Mouse (Mus musculus) ES-Bruce4 (cell line): ENCODE data around the gene Ifna5.

Experiments
- CTCF ChIP-seq: IDR thresholded peaks from one replicate; pipeline ENCODE4 v1.8.1; 2011; ENCODE audit warnings: low read depth, low read length
- EP300 ChIP-seq: IDR thresholded peaks from 2 replicates; pipeline ENCODE4 v1.6.1; 2011; ENCODE audit warnings: low read depth, low read length; ENCODE audit not compliant: insufficient read depth
- POLR2A ChIP-seq: IDR thresholded peaks from one replicate; pipeline ENCODE4 v1.8.1; 2011; ENCODE audit warnings: low read length; ENCODE audit not compliant: insufficient read depth

DNA sequence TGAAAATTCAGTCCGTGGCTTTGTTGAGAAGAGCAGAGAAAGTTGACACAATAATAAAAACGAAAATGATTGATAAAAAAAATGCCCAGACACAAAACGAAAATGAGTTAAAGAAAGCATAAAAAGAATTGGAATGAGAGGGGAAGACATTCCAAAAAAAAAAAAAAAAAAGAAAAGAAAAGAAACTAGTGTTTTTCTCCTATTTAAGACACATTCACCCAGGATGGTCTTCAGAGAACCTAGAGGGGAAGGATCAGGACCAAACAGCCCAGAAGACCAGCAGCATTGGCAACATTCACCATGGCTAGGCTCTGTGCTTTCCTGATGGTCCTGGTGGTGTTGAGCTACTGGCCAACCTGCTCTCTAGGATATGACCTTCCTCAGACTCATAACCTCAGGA is 19.4 kb upstream of the Ifna5 start, which contains the start of gene Ifna7:
- TF ChIP-seq EP300 (no peak), POLR2A (no peak), CTCF (no peak)
